Mouse (Mus musculus) liver, embryonic 13.5 days (tissue): ENCODE results near the gene Irx5. TPM values are rescaled to one million over a fixed set of nuclear protein-coding genes. Genes with fewer than 3 reads are reported as not detected.

Source experiments
- ATAC-seq: fragments of 200-750 bp; cut with Nextera tagmentation; 2 replicates; pipeline ENCODE4 v1.8.0; 2017; ENCODE audit warnings: low read depth, mild to moderate bottlenecking, moderate number of reproducible peaks, moderate library complexity
- DNase-seq: peaks from one replicate; pipeline ENCODE4 v3.0.0; 2022
- H3K27ac ChIP-seq: fragments of 300-500 bp; sonication (generic); 2 replicates; pipeline ENCODE4 v1.5.1; 2015; ENCODE audit warnings: moderate library complexity, mild to moderate bottlenecking, inconsistent platforms
- H3K27me3 ChIP-seq: fragments of 300-500 bp; sonication (generic); 2 replicates; pipeline ENCODE4 v1.6.1; 2015; ENCODE audit warnings: mild to moderate bottlenecking, inconsistent platforms
- H3K36me3 ChIP-seq: fragments of 300-500 bp; sonication (generic); 2 replicates; pipeline ENCODE4 v1.6.1; 2015; ENCODE audit warnings: mild to moderate bottlenecking, inconsistent platforms
- H3K4me1 ChIP-seq: fragments of 300-500 bp; sonication (generic); replicated peaks from 2 replicates; pipeline ENCODE4 v1.6.1; 2015; ENCODE audit warnings: inconsistent platforms
- H3K4me2 ChIP-seq: fragments of 300-500 bp; sonication (generic); 2 replicates; pipeline ENCODE4 v1.6.1; 2015; ENCODE audit warnings: inconsistent platforms, mild to moderate bottlenecking, moderate library complexity
- H3K4me3 ChIP-seq: fragments of 300-500 bp; sonication (generic); replicated peaks from 2 replicates; pipeline ENCODE4 v1.5.1; 2015; ENCODE audit warnings: mild to moderate bottlenecking, inconsistent platforms
- H3K9ac ChIP-seq: fragments of 300-500 bp; sonication (generic); 2 replicates; pipeline ENCODE4 v1.6.1; 2015; ENCODE audit warnings: mild to moderate bottlenecking, inconsistent platforms
- H3K9me3 ChIP-seq: fragments of 300-500 bp; sonication (generic); replicated peaks from 2 replicates; pipeline ENCODE4 v1.6.1; 2016; ENCODE audit warnings: inconsistent platforms
- WGBS: fragments of 180-500 bp; shearing (Covaris S2); methylation state at CpG from one replicate; pipeline ENCODE4 v1.1.7; 2015; ENCODE audit not compliant: insufficient replicate concordance; 5-methylcytosine and 5-hydroxymethylcytosine counted together
- polyA plus RNA-seq: library from polyadenylated mRNA; unstranded; fragments of >200 nt; fragmentation: Nextera tagmentation; extraction: Ambion mirVana; gene quantifications from 2 replicates; pipeline ENCODE4 v1.2.1, GENCODE M21; 2015

Irx5 gene
- polyA plus RNA-seq = 0.09 and 0.10 TPM in 2 replicates

DNA sequence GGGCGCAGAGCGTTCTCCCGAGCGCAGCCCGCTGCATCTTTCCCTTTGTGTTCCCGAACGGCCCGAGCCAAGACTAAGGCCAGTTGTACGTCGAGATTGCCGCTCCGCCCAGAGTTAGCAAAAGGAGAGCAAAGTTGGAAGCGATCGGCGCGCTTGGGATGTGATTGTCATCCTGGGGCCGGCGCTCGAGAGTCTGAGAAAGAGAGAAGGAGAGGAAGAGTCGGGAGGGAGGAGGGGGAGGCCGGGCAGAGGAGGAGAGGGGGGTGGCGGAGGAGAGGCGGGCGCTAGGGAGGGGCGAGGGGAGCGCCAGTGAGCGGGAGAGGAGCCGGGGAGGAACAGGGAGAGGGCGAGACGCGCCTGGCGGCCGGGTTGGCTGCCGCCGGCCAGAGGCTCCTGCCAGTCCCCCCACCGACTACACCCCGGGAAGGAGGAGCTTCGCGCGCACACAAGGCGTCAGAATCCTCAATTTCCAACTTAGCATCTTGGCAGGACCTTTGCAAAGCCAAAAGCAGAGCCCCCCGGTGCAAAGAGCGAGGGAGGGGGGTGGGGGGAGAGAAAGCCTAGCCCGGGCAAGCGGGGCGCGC lies at the start of gene Irx5:
Gene Irx5 (plus strand): TSS at position 228 of the 584 bp plus-strand sequence.
- 1% methylated on average over 38 of the region's 47 CpGs for WGBS
- H3K9me3 ChIP-seq = no peaks in the 10 kb centered on the region
- H3K27ac ChIP-seq = no peak within 1 kb of the TSS
- ATAC-seq = no peak
- peaks cover 47% of the 10 kb centered on the region for H3K4me1 ChIP-seq
- H3K36me3 ChIP-seq = no peaks in the 10 kb centered on the region
- peak within 1 kb of the TSS; percentile 77 for H3K4me3 ChIP-seq
- peak within 1 kb of the TSS; percentile 91 for H3K4me2 ChIP-seq
- DNase-seq = no peak
- peaks cover 65% of the 10 kb centered on the region for H3K27me3 ChIP-seq
- H3K9ac ChIP-seq = peak within 1 kb of the TSS; percentile 39

DNA sequence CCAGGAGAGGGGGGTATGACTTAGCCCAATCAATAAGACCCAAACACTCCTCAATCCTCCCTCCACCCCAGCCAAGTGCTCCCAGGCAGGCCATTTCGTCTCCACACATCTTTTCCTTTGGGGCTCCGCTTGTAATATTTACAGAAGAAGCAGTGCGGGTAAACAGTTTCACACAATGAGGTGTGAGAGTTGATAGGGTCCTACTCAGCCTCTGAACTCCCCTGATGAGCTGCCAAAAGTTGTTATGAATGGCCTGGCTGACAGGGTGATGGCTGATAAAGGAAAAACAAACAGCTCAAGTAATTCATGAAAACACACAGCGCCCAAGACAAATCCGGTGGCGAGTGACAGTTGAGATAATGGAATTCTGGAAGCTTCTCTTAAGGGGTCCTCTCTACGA lies 45.2 kb upstream of the Irx5 start:
- Histone ChIP-seq H3K27ac (no peak overlapping the region), H3K36me3 (no peaks in the 10 kb centered on the region), H3K9me3 (no peaks in the 10 kb centered on the region), H3K4me1 (no peaks in the 10 kb centered on the region), H3K9ac (no peak overlapping the region), H3K4me2 (no peak overlapping the region), H3K27me3 (0 out of 2 replicates have a peak, but pooled peaks cover 3% of the 10 kb centered on the region), H3K4me3 (no peak overlapping the region)
- DNase-seq = no peak
- no peak for ATAC-seq
- WGBS = 26% methylated on average over 7 of the region's 7 CpGs

DNA sequence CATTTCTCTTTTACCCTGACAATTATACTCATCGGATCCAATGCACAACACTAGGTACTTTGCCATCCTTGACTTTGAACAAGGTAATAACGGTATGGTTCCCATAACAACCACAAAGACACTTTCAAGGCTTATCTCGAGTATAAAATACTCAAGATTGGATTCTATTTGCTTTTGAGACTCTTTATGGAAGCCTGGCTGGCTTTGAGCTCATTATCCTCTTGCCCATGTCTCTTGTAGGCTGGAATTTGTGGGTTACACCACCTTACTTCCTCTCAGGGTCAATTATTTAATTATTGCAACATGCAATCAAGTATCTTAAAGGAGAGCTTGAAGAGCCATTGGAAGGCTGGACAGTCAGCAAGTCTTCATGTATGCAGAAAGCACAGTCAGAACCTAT lies 43.7 kb upstream of the Irx5 start:
- Histone ChIP-seq H3K36me3 (no peaks in the 10 kb centered on the region), H3K9ac (no peak overlapping the region), H3K4me3 (no peak overlapping the region), H3K27me3 (0 out of 2 replicates have a peak, but pooled peaks cover 3% of the 10 kb centered on the region), H3K27ac (no peak overlapping the region), H3K4me1 (no peaks in the 10 kb centered on the region), H3K9me3 (no peaks in the 10 kb centered on the region), H3K4me2 (no peak overlapping the region)
- 52% methylated on average over 3 of the region's 3 CpGs for WGBS
- no peak for DNase-seq
- ATAC-seq = no peak

DNA sequence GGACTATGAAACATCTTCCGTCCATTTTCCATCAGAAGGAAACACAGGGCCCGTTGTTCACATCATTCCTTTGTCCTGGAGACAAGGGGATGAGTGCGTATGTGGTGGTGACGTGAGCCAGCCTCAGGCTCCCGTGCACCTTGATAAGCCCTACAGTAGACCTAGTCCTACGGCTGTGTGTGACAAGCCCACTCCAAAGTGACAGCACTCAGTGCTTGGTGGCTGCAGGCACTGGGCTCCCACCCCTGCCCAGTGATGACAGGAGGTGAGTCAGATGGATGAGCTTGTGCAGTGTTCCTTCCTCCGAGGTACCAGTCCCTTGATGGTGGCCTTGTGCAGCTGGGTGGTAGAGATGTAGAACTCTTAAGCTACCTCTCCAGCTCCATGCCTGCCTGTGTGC lies 33.7 kb upstream of the Irx5 start:
- H3K4me3 ChIP-seq = no peak overlapping the region
- H3K27me3 ChIP-seq = no peaks in the 10 kb centered on the region
- H3K9ac ChIP-seq = no peak overlapping the region
- no peaks in the 10 kb centered on the region for H3K9me3 ChIP-seq
- DNase-seq (no peak), ATAC-seq (no peak)
- H3K27ac ChIP-seq = no peak overlapping the region
- 72% methylated on average over 7 of the region's 7 CpGs for WGBS
- H3K4me1 ChIP-seq = no peaks in the 10 kb centered on the region
- H3K4me2 ChIP-seq = no peak overlapping the region
- H3K36me3 ChIP-seq = peaks cover 4% of the 10 kb centered on the region; the same call in 1 of the 2 replicates

DNA sequence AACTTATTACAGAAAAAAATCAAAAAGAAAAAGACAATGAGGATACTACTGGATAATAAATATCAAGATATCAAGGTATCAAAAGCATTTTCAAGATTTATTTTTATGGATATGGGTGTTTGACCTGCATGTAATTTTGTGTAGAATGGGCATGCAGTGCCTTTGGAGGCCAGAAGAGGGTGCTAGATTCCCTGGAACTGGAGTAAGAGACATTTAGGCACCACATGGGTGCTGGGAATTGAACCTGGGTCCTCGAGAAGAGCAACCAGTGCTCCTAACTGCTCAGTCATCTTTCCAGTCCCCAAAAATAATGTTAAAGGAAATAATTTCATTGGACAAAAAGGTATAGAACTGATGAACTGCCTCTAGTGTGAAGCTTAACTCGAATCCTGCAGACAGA lies 30.2 kb upstream of the Irx5 start:
- no peaks in the 10 kb centered on the region for H3K4me1 ChIP-seq
- no peaks in the 10 kb centered on the region for H3K27me3 ChIP-seq
- no peak for ATAC-seq
- no peak overlapping the region for H3K4me3 ChIP-seq
- peaks cover 4% of the 10 kb centered on the region; the same call in 1 of the 2 replicates for H3K36me3 ChIP-seq
- 74% methylated on average over 2 of the region's 2 CpGs for WGBS
- no peak overlapping the region for H3K4me2 ChIP-seq
- DNase-seq = no peak
- no peak overlapping the region for H3K9ac ChIP-seq
- no peaks in the 10 kb centered on the region for H3K9me3 ChIP-seq
- H3K27ac ChIP-seq = no peak overlapping the region

DNA sequence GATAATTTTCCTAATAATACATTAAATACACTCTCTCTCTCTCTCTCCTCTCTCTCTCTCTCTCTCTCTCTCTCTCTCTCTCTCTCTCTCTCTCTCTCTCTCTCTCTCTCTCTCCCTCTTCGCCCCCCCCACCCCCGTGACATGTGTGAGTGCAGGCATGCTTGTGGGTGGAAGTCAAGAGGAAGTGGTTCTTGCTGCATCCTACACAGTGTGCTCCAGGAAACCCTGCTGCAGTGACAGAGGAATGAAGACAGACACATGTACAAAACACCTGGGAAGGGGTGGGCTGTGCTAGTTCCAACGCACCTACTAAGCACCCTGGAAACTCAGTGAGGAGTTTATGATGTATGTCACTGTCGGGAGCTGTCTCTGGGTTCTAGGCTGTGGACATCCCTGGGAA lies 28.2 kb upstream of the Irx5 start:
- no peak for ATAC-seq
- no peak overlapping the region for H3K27ac ChIP-seq
- peaks cover 4% of the 10 kb centered on the region; the same call in 1 of the 2 replicates for H3K36me3 ChIP-seq
- no peak overlapping the region for H3K4me3 ChIP-seq
- H3K9me3 ChIP-seq = no peaks in the 10 kb centered on the region
- H3K4me2 ChIP-seq = no peak overlapping the region
- H3K4me1 ChIP-seq = no peaks in the 10 kb centered on the region
- no peak for DNase-seq
- no peak overlapping the region for H3K9ac ChIP-seq
- WGBS = 38% methylated on average over 3 of the region's 4 CpGs
- H3K27me3 ChIP-seq = no peaks in the 10 kb centered on the region

DNA sequence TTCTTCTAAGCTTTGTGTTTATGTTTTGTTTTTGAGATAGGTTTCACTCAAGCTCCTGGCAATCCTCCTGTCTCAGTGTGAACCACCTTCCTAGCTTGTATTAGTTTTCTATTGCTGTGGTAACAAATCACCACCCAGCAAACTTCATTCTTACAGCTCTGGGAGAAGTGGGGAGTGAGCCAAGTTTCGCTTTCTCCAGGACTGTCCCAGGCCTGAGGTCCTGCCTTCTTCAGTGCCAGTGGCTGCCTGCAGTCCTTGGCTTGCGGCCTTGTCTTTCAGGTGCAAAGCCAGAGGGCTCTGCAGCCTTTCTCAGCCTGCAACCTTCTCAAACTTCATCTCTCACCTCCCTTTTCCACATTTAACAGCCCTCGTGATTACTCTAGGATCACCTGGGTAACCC lies 25.6 kb upstream of the Irx5 start:
- Histone ChIP-seq H3K4me3 (no peak overlapping the region), H3K27me3 (no peaks in the 10 kb centered on the region), H3K9me3 (no peaks in the 10 kb centered on the region), H3K9ac (no peak overlapping the region), H3K27ac (no peak overlapping the region), H3K4me1 (no peaks in the 10 kb centered on the region), H3K36me3 (no peaks in the 10 kb centered on the region), H3K4me2 (no peak overlapping the region)
- DNase-seq (no peak), ATAC-seq (no peak)
- WGBS = 81% methylated on average over 3 of the region's 3 CpGs

DNA sequence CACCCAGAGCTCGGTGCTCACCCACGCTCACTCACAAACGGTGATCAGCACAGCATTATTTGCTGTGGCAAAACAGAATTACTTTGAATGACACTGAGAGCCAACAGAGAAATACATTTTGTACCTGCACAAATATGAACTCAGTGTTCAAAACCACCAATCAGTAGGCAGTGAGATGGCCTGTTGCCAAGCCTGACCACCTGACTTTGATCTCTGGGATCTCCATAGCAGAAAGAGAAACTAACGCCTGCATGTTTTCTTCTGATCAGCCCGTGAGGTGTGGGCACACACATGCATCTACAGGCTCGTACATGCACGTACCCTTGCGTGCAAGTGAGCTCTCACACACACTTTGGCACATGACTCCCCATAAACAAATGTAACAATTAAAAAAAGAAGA lies 24.0 kb upstream of the Irx5 start:
- Histone ChIP-seq H3K27ac (no peak overlapping the region), H3K4me3 (no peak overlapping the region), H3K27me3 (no peaks in the 10 kb centered on the region), H3K4me2 (no peak overlapping the region), H3K9me3 (no peaks in the 10 kb centered on the region), H3K4me1 (no peaks in the 10 kb centered on the region), H3K9ac (no peak overlapping the region), H3K36me3 (no peaks in the 10 kb centered on the region)
- WGBS = 82% methylated on average over 8 of the region's 8 CpGs
- no peak for ATAC-seq
- no peak for DNase-seq

DNA sequence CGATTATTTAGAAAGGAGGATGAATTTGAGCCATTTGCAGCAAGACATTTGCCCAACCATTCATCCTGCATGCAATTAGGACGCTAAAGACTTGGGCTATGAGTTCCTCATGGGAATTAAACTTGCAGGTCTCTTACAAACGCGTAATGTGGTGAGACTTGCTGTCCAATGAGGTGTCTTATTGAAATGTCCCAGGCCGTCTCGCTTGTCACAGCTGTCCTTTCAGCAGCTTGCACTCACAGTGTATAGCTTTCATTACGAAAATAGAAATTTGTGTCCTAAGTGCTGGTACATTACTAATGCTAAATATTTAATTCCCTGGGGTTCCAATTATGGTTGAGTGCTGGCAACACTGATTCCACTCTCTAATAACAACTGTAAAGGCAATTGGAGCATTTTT lies 22.3 kb upstream of the Irx5 start:
- no peaks in the 10 kb centered on the region for H3K9me3 ChIP-seq
- ATAC-seq (no peak), DNase-seq (no peak)
- H3K36me3 ChIP-seq = peaks cover 6% of the 10 kb centered on the region; the same call in 1 of the 2 replicates
- H3K4me1 ChIP-seq = no peaks in the 10 kb centered on the region
- H3K4me3 ChIP-seq = no peak overlapping the region
- H3K4me2 ChIP-seq = no peak overlapping the region
- no peaks in the 10 kb centered on the region for H3K27me3 ChIP-seq
- no peak overlapping the region for H3K9ac ChIP-seq
- WGBS = 81% methylated on average over 7 of the region's 7 CpGs
- H3K27ac ChIP-seq = no peak overlapping the region

DNA sequence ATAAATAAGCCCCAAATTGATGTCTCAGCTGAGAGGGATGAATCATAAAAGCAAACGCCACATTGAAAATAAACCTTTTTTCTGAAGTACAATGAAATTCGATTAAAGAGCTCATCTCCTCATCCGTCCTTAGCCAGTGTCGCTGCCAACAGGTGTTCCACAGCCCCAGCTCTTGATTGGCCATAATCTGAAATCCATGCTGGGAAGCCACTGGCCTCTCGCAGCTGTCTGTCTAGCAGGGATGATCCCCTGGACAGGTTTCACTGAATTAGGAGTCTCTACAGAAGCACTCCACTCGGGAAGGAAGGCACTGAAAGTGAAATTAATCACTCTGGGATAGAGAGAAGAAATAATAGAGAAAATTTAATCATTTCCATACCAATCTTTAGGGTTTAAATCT lies 21.4 kb upstream of the Irx5 start:
- no peak for DNase-seq
- Histone ChIP-seq H3K27me3 (no peaks in the 10 kb centered on the region), H3K4me1 (no peaks in the 10 kb centered on the region), H3K9me3 (no peaks in the 10 kb centered on the region), H3K27ac (no peak overlapping the region), H3K4me3 (no peak overlapping the region), H3K36me3 (peaks cover 7% of the 10 kb centered on the region; the same call in 1 of the 2 replicates), H3K9ac (no peak overlapping the region), H3K4me2 (no peak overlapping the region)
- no peak for ATAC-seq
- 76% methylated on average over 6 of the region's 6 CpGs for WGBS

DNA sequence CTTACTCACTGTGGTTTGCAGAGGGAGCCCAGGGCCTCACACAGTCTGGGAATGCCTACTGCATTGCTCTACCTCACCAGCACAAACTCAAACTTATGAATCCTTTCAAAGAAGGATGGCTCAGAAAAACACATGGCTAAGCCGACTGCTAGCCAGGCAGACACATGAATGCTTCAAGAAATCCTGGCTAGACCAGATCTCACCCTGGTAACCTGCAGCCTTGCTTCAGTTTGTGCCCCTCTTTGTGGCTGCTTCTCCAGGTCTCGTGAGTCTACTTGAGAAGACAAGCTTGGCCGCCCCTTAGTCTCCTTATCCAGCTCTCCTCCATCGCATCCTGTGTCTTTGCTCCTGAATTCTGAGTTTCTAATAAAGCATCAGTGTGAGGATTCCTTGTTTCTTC lies 13.9 kb upstream of the Irx5 start:
- Histone ChIP-seq H3K27me3 (no peaks in the 10 kb centered on the region), H3K27ac (no peak overlapping the region), H3K36me3 (peaks cover 16% of the 10 kb centered on the region; the same call in 1 of the 2 replicates), H3K9me3 (no peaks in the 10 kb centered on the region), H3K9ac (no peak overlapping the region), H3K4me1 (no peaks in the 10 kb centered on the region), H3K4me2 (no peak overlapping the region), H3K4me3 (no peak overlapping the region)
- WGBS = 78% methylated on average over 4 of the region's 4 CpGs
- DNase-seq (no peak), ATAC-seq (no peak)

DNA sequence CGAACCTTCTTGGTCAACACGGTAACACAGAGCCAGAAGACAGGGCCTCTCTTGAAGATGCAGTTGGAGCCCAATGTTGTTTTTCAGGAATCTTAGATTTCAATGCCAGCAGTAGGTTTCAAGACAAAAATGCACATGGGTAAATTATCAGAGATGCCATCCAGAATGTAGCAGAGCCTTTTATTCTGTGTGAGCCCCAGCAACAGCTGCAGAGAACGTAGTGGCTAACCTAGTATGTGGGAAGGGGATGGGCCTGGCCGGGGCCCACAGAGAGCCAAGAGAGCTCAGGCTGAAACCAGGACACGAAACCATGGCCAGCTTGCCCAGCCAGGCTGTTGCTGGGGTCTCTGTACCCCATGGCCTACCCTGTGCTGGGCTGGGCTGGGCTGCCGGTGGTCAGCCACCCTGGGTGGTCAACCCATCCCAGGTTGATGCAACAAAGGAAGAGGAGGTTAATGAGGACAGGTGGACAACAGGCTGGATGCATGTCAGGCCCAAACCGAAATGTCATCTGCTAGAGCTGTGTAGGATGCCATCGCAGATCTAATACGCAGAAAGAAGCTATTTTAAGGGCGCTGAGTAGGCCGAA lies 7.4 kb upstream of the Irx5 start:
- ATAC-seq (no peak), DNase-seq (no peak)
- H3K9ac ChIP-seq = no peak overlapping the region
- no peak overlapping the region for H3K27ac ChIP-seq
- 80% methylated on average over 11 of the region's 11 CpGs for WGBS
- no peak overlapping the region for H3K4me2 ChIP-seq
- H3K36me3 ChIP-seq = 0 out of 2 replicates have a peak, but pooled peaks cover 6% of the 10 kb centered on the region
- H3K9me3 ChIP-seq = no peaks in the 10 kb centered on the region
- peaks cover 22% of the 10 kb centered on the region for H3K4me1 ChIP-seq
- H3K27me3 ChIP-seq = 0 out of 2 replicates have a peak, but pooled peaks cover 4% of the 10 kb centered on the region
- H3K4me3 ChIP-seq = no peak overlapping the region
